Mouse (Mus musculus) embryonic fibroblast, embryonic 13.5 days (primary cell): ENCODE measurements around the gene H2-DMb1. TPM values are rescaled to one million over a fixed set of nuclear protein-coding genes. Genes with fewer than 3 reads are reported as not detected.

Source experiments
- H3K27ac ChIP-seq: 2 replicates; pipeline ENCODE4 v1.5.1; 2012; ENCODE audit warnings: low read length, control low read depth, inconsistent platforms; ENCODE audit not compliant: insufficient read depth
- H3K4me1 ChIP-seq: 2 replicates; pipeline ENCODE4 v1.6.1; 2011; ENCODE audit warnings: low read length; ENCODE audit not compliant: control insufficient read depth, insufficient read depth
- H3K4me3 ChIP-seq: 2 replicates; pipeline ENCODE4 v1.5.1; 2011; ENCODE audit warnings: mild to moderate bottlenecking, control low read depth, low read length; ENCODE audit not compliant: insufficient read depth
- CTCF ChIP-seq: IDR thresholded peaks from 2 replicates; pipeline ENCODE4 v1.5.1; 2011; ENCODE audit warnings: mild to moderate bottlenecking, control low read depth, low read length, moderate library complexity, borderline replicate concordance; ENCODE audit not compliant: insufficient read depth
- POLR2A ChIP-seq: IDR thresholded peaks from 2 replicates; pipeline ENCODE4 v1.6.1; 2011; ENCODE audit warnings: low read depth, mild to moderate bottlenecking, control low read depth, low read length, moderate library complexity
- polyA plus RNA-seq: library from polyadenylated mRNA; stranded (reverse); fragments of >200 nt; gene quantifications from 2 replicates; pipeline ENCODE4 v1.2.4, GENCODE M21; 2011; ENCODE audit warnings: low read depth; ENCODE audit not compliant: missing spikeins, insufficient read length

The H2-DMb1 gene
- polyA plus RNA-seq: 2.2 and 2.4 TPM in 2 replicates

DNA sequence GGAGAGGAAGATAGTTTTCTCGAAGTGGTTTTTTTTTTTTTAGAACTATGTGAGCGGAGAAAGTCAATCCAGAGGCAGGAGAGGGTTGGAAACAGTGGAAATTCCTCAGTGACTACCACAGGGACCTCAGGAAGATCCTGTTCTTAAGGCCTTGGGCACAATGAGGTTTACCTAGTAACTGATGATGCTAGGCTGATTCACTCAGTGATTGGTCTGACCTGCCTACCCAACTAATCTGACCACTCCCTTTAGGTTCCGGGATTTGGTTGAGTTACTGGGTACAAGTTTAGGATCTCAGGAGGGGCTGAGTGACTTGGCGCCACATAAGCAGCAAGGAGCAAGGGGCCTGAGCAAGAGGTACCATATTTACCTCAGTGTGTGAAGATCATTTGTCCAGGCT, at the start of gene H2-DMb1:
H2-DMb1 (plus strand) TSS at position 150 of the 400 bp plus-strand sequence.
- TF ChIP-seq POLR2A (no peak), CTCF (no peak)
- H3K27ac ChIP-seq: no peak within 1 kb of the TSS
- H3K4me3 ChIP-seq: no peak within 1 kb of the TSS
- H3K4me1 ChIP-seq: no peaks in the 10 kb centered on the region

DNA sequence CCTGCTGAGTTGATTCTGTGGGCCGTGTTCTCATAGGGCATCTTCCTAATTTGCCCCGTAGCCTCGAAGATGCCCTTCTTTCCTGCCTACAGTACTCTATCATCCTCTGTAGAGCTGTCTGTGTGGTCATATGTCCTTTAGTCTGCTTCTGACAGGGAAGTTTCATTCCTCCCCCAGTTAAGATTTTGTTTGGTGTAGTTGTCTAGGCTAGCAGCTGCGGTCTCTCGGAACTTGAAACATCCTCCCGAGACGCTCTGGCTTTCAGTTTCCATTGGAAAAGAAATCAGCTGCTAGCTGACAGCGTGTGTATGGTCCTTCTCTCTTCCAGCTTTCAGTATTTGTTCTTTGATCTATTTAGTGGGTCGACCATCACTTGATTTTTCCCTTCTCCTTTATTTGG, 48.1 kb upstream of the H2-DMb1 start:
- TF ChIP-seq CTCF: no peak
- no peak for TF ChIP-seq POLR2A
- H3K4me3 ChIP-seq: no peak overlapping the region
- H3K27ac ChIP-seq: no peak overlapping the region
- H3K4me1 ChIP-seq: no peaks in the 10 kb centered on the region

DNA sequence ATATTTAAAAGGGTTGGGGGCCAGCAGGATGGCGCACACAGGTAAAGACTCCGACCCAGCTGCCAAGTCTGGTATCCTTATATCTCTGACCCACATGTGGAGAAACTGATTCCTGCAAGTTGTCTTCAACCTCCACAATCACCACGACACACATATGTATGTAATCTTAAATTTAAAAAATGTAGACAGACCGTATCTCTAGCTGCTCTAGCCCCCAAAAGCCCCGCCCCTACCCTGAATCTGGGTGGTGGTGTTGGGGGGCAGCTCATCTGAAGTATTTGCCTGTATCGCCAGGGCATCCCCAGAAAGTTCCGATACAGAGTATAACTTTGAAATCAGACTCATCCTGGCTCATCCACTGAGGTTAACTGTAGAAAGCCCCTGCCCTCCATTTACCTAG, 46.3 kb upstream of the H2-DMb1 start:
- Histone ChIP-seq H3K4me1 (no peaks in the 10 kb centered on the region), H3K4me3 (no peak overlapping the region), H3K27ac (no peak overlapping the region)
- TF ChIP-seq POLR2A: no peak
- TF ChIP-seq CTCF: no peak

- 0 out of 2 replicates have a peak, but pooled peaks have one; percentile 42 for TF ChIP-seq POLR2A
- TF ChIP-seq CTCF: no peak
- H3K27ac ChIP-seq: no peak overlapping the region
- no peaks in the 10 kb centered on the region for H3K4me1 ChIP-seq
- H3K4me3 ChIP-seq: no peak overlapping the region
Observed at GRCm38 (mm10) chr17:34107109-34107867, 45.6 kb upstream of the H2-DMb1 start.

DNA sequence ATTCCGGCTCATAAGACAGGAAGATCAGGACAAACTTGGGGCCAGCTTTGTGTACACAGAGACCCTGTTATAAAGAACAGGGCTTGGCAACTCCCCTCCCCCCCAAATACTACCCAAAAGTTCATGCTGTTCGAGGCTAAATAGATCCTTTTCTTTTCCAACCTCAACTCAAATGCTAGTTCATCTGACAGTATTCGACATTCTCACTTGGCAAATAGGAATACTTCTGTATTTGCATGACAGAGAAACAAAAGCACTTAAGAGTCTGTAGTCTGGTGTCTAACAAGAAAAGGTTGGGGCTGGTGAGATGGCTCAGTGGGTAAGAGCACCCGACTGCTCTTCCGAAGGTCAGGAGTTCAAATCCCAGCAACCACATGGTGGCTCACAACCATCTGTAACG, 44.4 kb upstream of the H2-DMb1 start:
- Histone ChIP-seq H3K4me1 (no peaks in the 10 kb centered on the region), H3K27ac (no peak overlapping the region), H3K4me3 (no peak overlapping the region)
- TF ChIP-seq POLR2A (no peak), CTCF (no peak)

DNA sequence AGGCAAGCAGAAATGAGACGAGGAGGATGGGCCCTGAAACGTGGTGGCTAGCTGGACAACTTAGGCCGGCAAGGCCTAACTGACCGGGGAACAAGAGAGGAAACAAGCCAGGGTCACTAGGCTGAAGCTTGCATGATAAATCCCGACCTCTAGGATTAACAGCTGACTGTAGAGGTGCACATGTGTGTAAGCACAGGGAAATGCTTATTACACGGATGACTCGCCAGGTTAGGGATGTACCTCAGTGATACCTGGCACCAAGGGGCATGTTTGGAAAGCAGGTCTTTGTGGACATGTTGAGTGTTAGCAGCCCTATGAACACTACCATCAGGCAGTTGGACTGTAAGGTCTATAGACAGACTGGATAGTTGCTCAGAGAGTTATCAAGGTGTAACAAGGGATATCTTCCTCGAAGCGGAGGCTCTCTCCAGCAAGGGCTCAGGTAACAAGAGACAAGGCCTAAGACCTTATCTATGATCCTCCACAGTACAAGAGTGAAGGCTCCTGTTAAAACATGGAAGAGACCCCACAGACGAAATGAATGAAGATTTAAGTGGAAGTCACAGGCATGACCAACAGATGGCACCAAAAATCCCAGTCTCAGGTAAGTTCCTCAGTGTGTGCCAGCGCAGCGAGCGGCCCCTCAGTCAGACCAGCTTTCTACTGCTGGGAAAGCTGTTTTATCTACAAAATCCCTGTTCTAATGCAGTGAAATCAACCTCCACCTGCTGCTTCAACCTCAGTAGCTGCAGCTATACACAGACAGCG, 43.6 kb upstream of the H2-DMb1 start:
- Histone ChIP-seq H3K4me3 (no peak overlapping the region), H3K27ac (no peak overlapping the region), H3K4me1 (no peaks in the 10 kb centered on the region)
- TF ChIP-seq POLR2A (peak; percentile 1; the same call in 1 of the 2 replicates), CTCF (no peak)

- no peak overlapping the region for H3K27ac ChIP-seq
- no peak overlapping the region for H3K4me3 ChIP-seq
- H3K4me1 ChIP-seq: 0 out of 2 replicates have a peak, but pooled peaks cover 2% of the 10 kb centered on the region
- no peak for TF ChIP-seq CTCF
- no peak for TF ChIP-seq POLR2A
Observed at GRCm38 (mm10) chr17:34109806-34110195, 43.1 kb upstream of the H2-DMb1 start.

- H3K27ac ChIP-seq: peak overlapping the region; percentile 16; the same call in 1 of the 2 replicates
- H3K4me3 ChIP-seq: no peak overlapping the region
- no peak for TF ChIP-seq POLR2A
- no peak for TF ChIP-seq CTCF
- H3K4me1 ChIP-seq: peaks cover 6% of the 10 kb centered on the region; the same call in 1 of the 2 replicates
Observed at GRCm38 (mm10) chr17:34110309-34110708, 42.6 kb upstream of the H2-DMb1 start.

GRCm38 (mm10) chr17:34114114-34114513, 38.8 kb upstream of the H2-DMb1 start:
- Histone ChIP-seq H3K27ac (no peak overlapping the region), H3K4me3 (no peak overlapping the region), H3K4me1 (peaks cover 11% of the 10 kb centered on the region; the same call in 1 of the 2 replicates)
- no peak for TF ChIP-seq CTCF
- no peak for TF ChIP-seq POLR2A

- Histone ChIP-seq H3K27ac (no peak overlapping the region), H3K4me1 (peaks cover 11% of the 10 kb centered on the region; the same call in 1 of the 2 replicates), H3K4me3 (peak overlapping the region; percentile 84)
- TF ChIP-seq POLR2A: no peak
- no peak for TF ChIP-seq CTCF
Observed at GRCm38 (mm10) chr17:34116736-34117370, 36.0 kb upstream of the H2-DMb1 start.
